Mouse (Mus musculus): ENCODE measurements around the gene Ywhaq. TPM values are rescaled to one million over a fixed set of nuclear protein-coding genes. Genes with fewer than 3 reads are reported as not detected.
"Not testable (repeated sequence)": the region's sequence is repeated elsewhere in the genome, so short reads cannot be mapped to it uniquely, and the experiment has no call there.

Ywhaq gene
- total RNA-seq, 4 experiments from 2014 or later, result 368 to 434 (median 402) TPM

DNA sequence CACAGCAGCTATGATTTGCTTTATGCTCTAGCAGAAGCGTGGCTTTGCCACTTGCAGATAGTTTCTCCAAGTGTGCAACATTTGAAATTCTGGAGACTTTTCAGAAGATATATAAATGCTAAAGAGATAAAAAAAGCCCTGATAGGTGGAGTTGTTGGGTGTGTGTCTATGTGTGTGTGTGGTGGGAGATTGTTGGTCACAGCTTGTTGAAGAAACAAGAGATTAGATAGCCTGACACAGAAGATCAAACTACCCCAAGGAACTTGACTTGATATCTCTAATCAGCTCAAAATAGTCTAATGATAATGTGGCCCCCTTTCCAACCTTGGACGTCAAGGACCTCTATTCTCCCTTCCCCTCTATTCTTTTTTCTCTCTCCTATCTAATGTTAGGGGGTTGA, 6.8 kb downstream of the Ywhaq start:
- DNase-seq (ENCODE audit: low spot score in 2 of 2), result no peak

DNA sequence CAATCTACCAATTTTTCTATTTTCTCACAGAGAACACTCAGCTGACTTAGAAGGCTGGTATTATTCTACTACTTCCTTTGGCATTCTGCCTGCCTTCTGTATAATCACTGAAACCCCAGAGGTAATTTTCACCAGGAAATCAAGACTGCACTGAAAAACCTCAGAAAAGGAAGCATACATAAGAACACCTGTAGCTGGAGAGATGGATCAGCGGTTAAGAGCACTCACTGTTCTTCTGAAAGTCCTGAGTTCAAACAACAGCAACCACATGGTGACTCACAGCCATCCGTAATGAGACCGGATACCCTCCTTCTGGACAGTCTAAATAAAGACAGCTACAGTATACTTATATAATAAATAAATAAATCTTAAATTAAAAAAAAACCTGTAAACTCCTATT, 7.8 kb downstream of the Ywhaq start:
- no peak for DNase-seq (ENCODE audit: low spot score in 2 of 2)

DNA sequence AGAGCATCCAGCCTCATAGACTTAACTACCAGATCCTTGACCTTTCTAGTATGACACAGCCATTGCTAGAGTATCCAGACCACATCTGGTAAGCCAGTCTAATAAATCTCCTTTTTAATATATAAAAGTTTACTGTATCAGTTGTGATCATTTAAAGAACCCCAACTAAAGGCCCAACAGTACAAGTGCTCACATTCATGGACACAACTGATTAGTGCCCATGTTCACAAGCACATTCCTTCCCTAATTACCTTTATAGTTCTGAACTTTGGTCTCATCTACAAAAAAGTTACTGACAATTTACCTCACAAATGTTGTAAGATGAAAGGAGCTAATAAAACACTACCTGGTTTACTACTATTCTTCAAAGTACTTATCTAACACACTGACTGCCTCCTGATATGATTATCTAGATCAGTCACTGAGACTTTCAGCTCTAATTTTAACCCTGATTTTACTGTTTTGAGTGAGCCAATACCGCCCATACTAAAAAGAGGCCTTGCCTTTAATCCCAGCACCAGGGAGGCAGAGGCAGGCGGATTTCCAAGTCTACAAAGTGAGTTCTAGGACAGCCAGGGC, 8.6 kb downstream of the Ywhaq start:
- DNase-seq (ENCODE audit: low spot score in 2 of 2), result no peak

GRCm38 (mm10) chr12:21402771-21403170, 14.7 kb downstream of the Ywhaq start:
- DNase-seq (ENCODE audit: low spot score in 2 of 2), result no peak

- DNase-seq (ENCODE audit: low spot score in 2 of 2), result no peak
Observed at GRCm38 (mm10) chr12:21386201-21386600, 31.2 kb downstream of the Ywhaq start.

DNA sequence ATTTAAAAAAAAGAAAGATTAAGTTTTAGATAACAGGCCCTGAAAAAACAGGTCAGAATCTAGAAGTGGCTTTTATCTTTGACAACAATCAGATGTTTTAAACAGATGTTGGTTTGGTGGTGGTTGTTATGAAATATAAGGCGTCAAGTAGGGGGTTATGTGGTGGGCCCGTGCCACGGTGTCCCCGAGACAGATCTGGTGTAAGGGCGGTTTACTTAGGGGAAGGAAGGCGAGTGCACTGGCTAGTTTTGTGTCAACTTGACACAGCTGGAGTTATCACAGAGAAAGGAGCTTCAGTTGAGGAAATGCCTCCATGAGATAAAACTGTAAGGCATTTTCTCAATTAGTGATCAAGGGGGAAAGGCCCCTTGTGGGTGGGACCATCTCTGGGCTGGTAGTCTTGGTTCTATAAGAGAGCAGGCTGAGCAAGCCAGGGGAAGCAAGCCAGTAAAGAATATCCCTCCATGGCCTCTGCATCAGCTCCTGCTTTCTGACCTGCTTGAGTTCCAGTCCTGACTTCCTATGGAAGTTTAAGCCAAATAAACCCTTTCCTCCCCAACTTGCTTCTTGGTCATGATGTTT, 38.6 kb downstream of the Ywhaq start:
- DNase-seq (ENCODE audit: low spot score in 2 of 2), result not testable (repeated sequence)

- no peak for DNase-seq (ENCODE audit: low spot score in 2 of 2)
Observed at GRCm38 (mm10) chr12:21375376-21376157, 41.9 kb downstream of the Ywhaq start.

GRCm38 (mm10) chr12:21373820-21374475, 43.5 kb downstream of the Ywhaq start:
- no peak for DNase-seq (ENCODE audit: low spot score in 2 of 2)

- DNase-seq (ENCODE audit: low spot score in 2 of 2), result peak; percentile 91 to 95
Observed at GRCm38 (mm10) chr12:21373100-21373819, 44.2 kb downstream of the Ywhaq start, which contains the start of gene Adam17. Adam17 (minus strand) TSS chr12:21373632.

DNA sequence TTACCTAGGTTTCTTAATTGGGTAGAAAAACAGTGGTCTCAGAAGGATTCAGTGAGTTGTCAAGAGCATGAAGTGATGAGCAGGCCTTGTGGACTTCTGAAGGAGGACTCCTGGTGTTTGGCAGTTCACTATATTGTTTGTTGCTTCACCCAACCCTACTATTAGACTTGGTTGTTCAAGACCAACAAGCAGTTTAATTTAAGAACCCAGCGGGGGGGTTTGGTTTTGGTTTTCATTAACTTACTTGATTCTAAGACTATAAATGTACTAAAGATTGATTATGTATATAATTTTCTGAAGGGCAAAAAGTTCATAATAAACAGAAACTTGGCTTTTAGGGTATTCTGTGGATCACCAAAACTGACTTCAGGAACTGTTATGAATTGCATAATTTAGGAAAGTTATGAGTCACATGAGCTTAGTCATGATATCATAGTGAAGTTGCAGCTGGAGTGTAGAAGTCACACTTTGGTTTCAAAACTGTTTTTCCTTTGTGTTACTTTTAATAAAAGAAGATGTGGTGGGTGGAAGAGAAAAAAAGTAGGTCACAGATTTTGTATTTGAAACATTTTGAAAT, 47.3 kb downstream of the Ywhaq start:
- no peak for DNase-seq (ENCODE audit: low spot score in 2 of 2)

GRCm38 (mm10) chr12:21369087-21369410, 48.4 kb downstream of the Ywhaq start:
- no peak for DNase-seq (ENCODE audit: low spot score in 2 of 2)

DNA sequence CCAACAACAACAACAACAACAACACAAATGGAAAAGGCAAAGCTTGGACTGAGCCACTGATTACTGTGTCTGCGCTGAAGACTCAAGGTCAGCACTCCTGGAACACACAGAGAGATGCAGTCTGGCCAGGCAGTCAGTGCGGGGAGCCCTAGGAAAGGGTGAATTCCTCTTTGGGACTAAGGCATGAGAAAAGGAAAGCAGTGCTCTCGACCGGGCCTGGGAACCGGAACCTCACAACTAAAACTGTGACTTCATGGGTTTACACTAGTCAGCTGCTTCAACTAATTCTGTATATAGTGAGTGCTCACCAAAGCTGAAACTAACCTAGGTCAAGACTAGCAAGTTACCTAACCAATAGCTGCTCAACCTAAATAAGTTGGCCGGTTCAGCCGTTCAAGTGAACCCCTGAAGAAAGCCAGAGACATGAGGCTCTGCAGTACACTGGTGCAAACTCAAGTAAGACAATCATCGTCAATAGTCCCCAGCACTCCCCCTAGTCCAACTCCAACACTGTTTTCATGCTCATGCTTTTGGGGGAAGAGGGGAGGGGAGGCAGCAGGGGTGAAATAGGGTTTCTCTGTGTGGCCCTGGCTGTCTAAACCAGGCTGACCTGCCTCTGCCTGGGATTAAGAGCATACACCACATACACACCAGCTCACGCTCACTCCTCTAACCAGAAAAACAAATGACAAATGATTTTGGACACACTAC, 48.9 kb downstream of the Ywhaq start:
- no peak for DNase-seq (ENCODE audit: low spot score in 2 of 2)

DNA sequence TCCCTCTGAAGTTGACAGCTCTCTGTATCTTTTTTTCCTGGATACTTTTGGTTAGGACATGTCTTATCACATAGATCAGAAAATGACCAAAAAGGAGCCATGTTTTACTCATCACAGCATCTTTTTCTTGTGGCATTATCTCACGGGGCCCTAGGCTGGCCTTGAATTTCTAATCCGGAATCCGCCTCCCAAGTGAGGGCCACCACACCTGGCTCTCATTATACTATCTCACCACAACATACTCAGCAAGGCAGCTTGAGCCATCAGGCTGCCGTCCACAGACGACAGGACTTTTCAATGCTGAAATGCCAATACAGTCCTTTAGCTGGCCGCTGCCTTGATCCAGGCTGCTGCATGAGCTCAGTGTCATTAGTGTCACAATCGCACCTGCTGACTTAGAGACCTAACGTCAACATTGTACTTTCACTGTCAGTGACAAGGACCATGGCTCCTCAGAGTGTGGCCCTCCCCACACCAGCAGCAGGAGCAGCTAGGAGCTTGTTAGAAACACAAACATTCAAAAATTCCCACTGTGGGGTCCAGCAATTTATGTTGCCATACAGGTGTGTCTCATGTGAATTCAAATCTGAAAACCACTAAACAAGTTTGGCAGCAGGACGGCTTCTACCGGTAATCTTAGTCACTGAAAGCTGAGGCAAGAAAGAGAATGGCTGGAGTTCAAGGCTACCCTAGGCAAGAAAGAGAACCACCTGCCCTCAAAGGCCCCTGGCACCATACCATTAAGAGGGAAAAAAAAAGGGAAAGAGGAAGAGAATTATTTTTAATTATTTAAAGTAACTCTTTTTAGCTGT, 52.6 kb downstream of the Ywhaq start:
- DNase-seq (ENCODE audit: low spot score in 2 of 2), result no peak

GRCm38 (mm10) chr12:21363195-21363594, 54.2 kb downstream of the Ywhaq start:
- DNase-seq (ENCODE audit: low spot score in 2 of 2), result no peak

DNA sequence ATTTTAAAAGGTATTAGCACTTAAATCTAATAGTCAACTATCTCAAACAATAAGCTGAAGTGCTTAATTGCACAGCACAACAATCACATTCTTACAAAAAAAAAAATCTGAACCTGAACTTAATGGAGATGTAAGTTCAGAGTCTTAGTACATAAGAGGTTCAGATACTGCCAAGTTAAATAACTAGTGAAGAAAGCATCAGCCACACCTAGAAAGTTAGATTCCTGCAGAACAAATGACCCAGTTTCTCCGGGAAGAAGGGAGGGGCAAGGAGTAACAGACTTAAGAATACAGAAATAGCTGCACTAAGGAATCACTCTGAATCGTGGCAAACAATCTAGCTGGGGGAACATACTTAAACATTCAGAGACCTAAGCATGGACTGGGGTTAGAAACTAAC, 54.8 kb downstream of the Ywhaq start:
- no peak for DNase-seq (ENCODE audit: low spot score in 2 of 2)

GRCm38 (mm10) chr12:21353681-21354080, 63.8 kb downstream of the Ywhaq start:
- DNase-seq (ENCODE audit: low spot score in 2 of 2), result no peak

DNA sequence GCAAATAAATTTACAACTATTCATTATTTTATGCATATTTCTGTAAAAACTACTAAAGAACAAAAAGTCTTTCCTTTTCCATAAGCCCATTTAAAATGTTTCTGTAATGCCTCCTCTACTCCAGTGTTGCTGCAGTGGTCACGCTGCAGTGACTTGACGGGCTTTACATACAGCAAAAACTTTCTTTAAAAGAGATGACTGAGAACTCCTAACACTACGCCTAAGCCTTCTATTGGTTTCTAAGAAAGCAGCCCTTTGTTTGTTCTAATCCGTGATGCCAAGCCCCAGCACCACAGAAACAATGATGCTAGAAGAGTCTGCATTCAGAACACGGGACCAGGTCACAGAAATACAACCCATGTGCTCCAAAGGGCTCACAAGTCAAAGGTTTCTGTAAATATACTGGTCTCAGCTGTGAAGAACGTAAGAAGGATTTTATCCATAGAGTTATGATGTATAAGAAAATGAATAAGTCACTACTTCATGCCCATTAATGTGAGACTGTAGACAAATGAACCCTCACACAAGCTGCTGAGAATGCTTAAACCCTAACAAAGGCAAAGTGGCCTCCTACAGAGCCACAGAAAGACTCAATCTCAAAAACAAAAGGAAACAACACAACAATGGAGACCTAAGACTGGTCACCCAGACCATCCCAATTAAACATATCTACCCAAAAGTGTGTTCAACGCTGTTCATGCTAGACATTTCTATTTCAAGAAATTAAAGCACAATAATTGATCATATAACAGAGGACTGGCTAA, 67.1 kb downstream of the Ywhaq start:
- no peak for DNase-seq (ENCODE audit: low spot score in 2 of 2)

DNA sequence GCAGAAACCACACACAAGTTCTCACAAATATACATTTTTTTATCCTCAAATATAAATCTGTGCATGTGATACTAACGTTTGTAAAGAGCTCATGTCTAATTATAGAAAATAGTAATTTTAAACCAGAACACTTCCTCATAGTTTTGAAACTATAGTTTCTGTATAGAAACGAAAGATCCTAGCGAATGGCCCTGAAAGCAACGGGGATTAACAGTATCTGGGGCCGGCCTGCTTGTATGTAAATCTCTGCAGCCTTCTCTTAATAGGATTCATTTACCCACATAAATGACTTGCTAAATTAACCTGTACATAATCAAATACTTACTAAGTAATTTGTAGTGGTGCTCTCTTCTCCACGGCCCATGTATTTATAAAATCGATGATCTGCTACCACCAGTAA, 70.5 kb downstream of the Ywhaq start:
- no peak for DNase-seq (ENCODE audit: low spot score in 2 of 2)

- DNase-seq (ENCODE audit: low spot score in 2 of 2), result no peak
Observed at GRCm38 (mm10) chr12:21340674-21341073, 76.8 kb downstream of the Ywhaq start.
